Mouse (Mus musculus) limb, embryonic 15.5 days (tissue): Measurements from ENCODE around the gene Papss2. TPM values are rescaled to one million over a fixed set of nuclear protein-coding genes. Genes with fewer than 3 reads are reported as not detected.

Experiments used
- ATAC-seq: fragments of 200-750 bp; cut with Nextera tagmentation; 2 replicates; pipeline ENCODE4 v1.8.0; 2017; ENCODE audit warnings: low read depth, moderate TSS enrichment; ENCODE audit not compliant: insufficient number of reproducible peaks, low FRiP score, low TSS enrichment
- H3K27ac ChIP-seq: fragments of 300-500 bp; sonication (generic); 2 replicates; pipeline ENCODE4 v1.5.1; 2015; ENCODE audit warnings: moderate library complexity, mild to moderate bottlenecking, inconsistent platforms
- H3K27me3 ChIP-seq: fragments of 300-500 bp; sonication (generic); 2 replicates; pipeline ENCODE4 v1.6.1; 2015; ENCODE audit warnings: inconsistent platforms
- H3K36me3 ChIP-seq: fragments of 300-500 bp; sonication (generic); 2 replicates; pipeline ENCODE4 v1.6.1; 2015; ENCODE audit warnings: inconsistent platforms
- H3K4me1 ChIP-seq: fragments of 300-500 bp; sonication (generic); 2 replicates; pipeline ENCODE4 v1.6.1; 2015; ENCODE audit warnings: inconsistent platforms
- H3K4me2 ChIP-seq: fragments of 300-500 bp; sonication (generic); 2 replicates; pipeline ENCODE4 v1.6.1; 2015; ENCODE audit warnings: mild to moderate bottlenecking, inconsistent platforms
- H3K4me3 ChIP-seq: fragments of 300-500 bp; sonication (generic); 2 replicates; pipeline ENCODE4 v1.5.1; 2015; ENCODE audit warnings: mild to moderate bottlenecking, inconsistent platforms
- H3K9ac ChIP-seq: fragments of 300-500 bp; sonication (generic); 2 replicates; pipeline ENCODE4 v1.6.1; 2015; ENCODE audit warnings: inconsistent platforms
- H3K9me3 ChIP-seq: fragments of 300-500 bp; sonication (generic); 2 replicates; pipeline ENCODE4 v1.6.1; 2016; ENCODE audit warnings: inconsistent platforms
- WGBS: fragments of 180-500 bp; shearing (Covaris S2); methylation state at CpG from one replicate; pipeline ENCODE4 v1.1.7; 2015; 5-methylcytosine and 5-hydroxymethylcytosine counted together
- polyA plus RNA-seq: library from polyadenylated mRNA; unstranded; fragments of >200 nt; fragmentation: Nextera tagmentation; extraction: Ambion mirVana; gene quantifications from 2 replicates; pipeline ENCODE4 v1.2.1, GENCODE M21; 2015

The Papss2 gene
- polyA plus RNA-seq, 1 experiment from 2014 or later = 34.8 TPM

DNA sequence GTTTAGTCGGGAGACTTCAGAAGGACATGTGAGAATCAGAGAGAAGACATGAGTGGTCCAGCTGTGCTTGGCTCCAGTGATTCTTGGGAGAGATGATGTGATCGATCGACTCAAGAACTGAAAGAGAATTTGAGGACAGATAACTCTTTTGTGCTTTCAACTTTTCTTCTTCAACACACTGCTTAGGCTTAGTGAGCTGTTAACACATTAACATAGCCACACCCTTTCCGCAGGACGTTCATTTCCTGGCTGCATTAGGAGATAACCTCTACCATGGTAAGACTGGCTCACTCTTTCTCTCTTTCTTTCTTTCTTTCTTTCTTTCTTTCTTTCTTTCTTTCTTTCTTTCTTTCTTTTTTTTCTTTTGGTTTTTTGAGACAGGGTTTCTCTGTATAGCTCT, 25.9 kb upstream of the Papss2 start:
- Histone ChIP-seq H3K9ac (no peak overlapping the region), H3K4me2 (no peak overlapping the region), H3K4me3 (no peak overlapping the region), H3K27ac (no peak overlapping the region), H3K36me3 (no peaks in the 10 kb centered on the region), H3K27me3 (no peaks in the 10 kb centered on the region), H3K9me3 (no peaks in the 10 kb centered on the region; the same call in 1 of the 2 replicates), H3K4me1 (peaks cover 7% of the 10 kb centered on the region)
- ATAC-seq = no peak
- WGBS = 71% methylated on average over 5 of the region's 5 CpGs

DNA sequence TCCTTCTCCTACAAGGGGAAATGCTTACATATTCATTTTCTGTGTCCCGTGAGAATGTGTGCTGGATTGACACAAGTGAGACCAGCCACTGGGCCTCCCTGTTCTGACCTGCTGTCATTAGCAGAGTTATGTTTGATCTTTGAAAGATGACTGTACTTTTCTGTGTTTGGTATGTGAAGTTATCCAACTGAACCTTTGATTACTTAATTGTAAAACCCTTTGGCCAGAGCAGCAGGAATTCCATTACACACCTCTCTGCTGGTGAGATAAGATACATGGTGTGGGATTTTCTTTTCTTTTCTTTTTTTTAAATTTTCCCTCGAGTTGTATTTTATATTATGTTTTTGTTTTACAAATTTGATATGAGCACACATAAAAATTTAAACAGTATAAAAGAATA, 23.4 kb upstream of the Papss2 start:
- Histone ChIP-seq H3K27me3 (no peaks in the 10 kb centered on the region), H3K27ac (no peak overlapping the region), H3K4me3 (no peak overlapping the region), H3K4me1 (peaks cover 7% of the 10 kb centered on the region), H3K36me3 (no peaks in the 10 kb centered on the region), H3K9ac (no peak overlapping the region), H3K4me2 (no peak overlapping the region), H3K9me3 (no peaks in the 10 kb centered on the region)
- 49% methylated on average over 2 of the region's 2 CpGs for WGBS
- ATAC-seq = no peak

DNA sequence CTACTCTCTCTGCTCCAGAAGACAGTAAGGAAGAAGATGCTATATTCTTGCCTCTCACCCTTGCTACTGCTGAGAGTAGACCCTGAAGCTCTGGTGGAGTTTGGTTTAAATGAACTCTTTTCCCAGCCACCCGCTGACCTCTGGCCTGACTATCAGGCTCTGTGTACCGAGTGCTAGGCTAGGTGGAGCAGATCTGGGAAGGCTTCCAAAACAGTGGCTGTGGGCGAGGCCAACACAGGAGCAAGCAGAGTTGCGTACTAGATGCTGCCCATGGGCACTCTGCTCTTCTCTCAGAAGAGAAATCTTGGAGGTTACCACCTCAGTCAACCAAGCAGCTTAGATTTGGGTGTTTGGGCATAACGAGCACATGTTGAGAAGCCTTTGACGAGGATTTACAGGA, 22.3 kb upstream of the Papss2 start:
- 71% methylated on average over 6 of the region's 6 CpGs for WGBS
- Histone ChIP-seq H3K4me2 (no peak overlapping the region), H3K36me3 (no peaks in the 10 kb centered on the region), H3K4me3 (no peak overlapping the region), H3K9ac (no peak overlapping the region), H3K4me1 (peaks cover 11% of the 10 kb centered on the region), H3K27me3 (no peaks in the 10 kb centered on the region), H3K27ac (no peak overlapping the region), H3K9me3 (no peaks in the 10 kb centered on the region)
- no peak for ATAC-seq

DNA sequence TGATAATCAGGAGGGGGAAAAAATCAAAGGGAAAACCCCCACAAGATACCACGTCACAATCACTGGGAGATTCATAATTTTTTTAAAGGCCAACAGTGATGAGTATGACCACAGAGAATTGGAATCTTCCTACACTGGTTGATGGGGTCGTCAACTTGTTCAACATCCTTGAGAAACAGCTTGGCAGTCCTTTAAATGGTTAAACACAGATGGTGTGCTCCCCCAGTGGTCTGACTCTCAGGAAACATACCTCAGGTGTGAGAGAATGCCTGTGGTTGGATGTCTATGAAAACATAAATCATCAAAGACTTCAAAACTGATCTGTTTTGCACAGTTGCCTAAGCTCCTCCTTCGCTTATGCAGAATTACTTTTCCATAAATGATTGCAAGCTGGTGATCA, 20.7 kb upstream of the Papss2 start:
- WGBS = 56% methylated on average over 3 of the region's 3 CpGs
- ATAC-seq = no peak

GRCm38 (mm10) chr19:32577749-32578148, 17.8 kb upstream of the Papss2 start:
- Histone ChIP-seq H3K9me3 (no peaks in the 10 kb centered on the region), H3K36me3 (no peaks in the 10 kb centered on the region), H3K9ac (no peak overlapping the region), H3K27ac (no peak overlapping the region), H3K4me2 (no peak overlapping the region), H3K4me1 (peaks cover 4% of the 10 kb centered on the region; the same call in 1 of the 2 replicates), H3K4me3 (no peak overlapping the region), H3K27me3 (no peaks in the 10 kb centered on the region)
- no peak for ATAC-seq
- 23% methylated on average over 1 of the region's 1 CpGs for WGBS

More for the DNA sequence above, 20.7 kb upstream of the Papss2 start:
- Histone ChIP-seq H3K4me1 (peaks cover 4% of the 10 kb centered on the region; the same call in 1 of the 2 replicates), H3K9me3 (no peaks in the 10 kb centered on the region), H3K27me3 (no peaks in the 10 kb centered on the region), H3K36me3 (no peaks in the 10 kb centered on the region), H3K27ac (no peak overlapping the region), H3K9ac (no peak overlapping the region), H3K4me3 (no peak overlapping the region), H3K4me2 (no peak overlapping the region)

GRCm38 (mm10) chr19:32583091-32583766, 12.4 kb upstream of the Papss2 start:
- whole genome bisulfite sequencing = 90% methylated on average over 4 of the region's 4 CpGs
- ATAC-seq = no peak
- no peak overlapping the region for H3K9ac ChIP-seq

DNA sequence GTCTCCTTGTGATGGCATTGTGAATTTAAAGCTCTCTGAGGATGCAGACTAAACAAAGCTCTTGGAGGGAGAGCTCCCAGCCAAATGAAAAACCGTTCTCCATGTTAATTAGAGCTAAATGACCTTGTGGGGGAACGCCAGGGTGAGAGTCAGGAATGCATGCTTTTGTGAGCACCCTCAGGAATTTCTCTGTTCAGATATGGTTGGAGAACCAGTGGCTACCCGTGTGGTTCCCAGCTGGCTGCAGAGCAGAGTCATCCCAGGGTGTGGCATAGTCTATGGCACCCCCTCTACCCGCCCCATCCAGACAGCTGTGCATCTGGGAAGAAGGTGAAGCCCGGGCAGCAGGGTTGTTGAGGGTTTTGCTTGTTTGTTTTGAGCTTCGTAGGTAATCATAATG, 7.9 kb upstream of the Papss2 start:
- ATAC-seq = no peak
- no peak overlapping the region for H3K9ac ChIP-seq
- no peaks in the 10 kb centered on the region for H3K27me3 ChIP-seq
- H3K4me3 ChIP-seq = no peak overlapping the region
- WGBS = 43% methylated on average over 6 of the region's 6 CpGs
- H3K4me2 ChIP-seq = no peak overlapping the region
- H3K27ac ChIP-seq = no peak overlapping the region
- H3K9me3 ChIP-seq = no peaks in the 10 kb centered on the region
- H3K4me1 ChIP-seq = no peaks in the 10 kb centered on the region
- no peaks in the 10 kb centered on the region for H3K36me3 ChIP-seq

More at GRCm38 (mm10) chr19:32583091-32583766, 12.4 kb upstream of the Papss2 start:
- Histone ChIP-seq H3K9me3 (no peaks in the 10 kb centered on the region), H3K27ac (no peak overlapping the region), H3K4me2 (no peak overlapping the region), H3K27me3 (no peaks in the 10 kb centered on the region), H3K4me1 (no peaks in the 10 kb centered on the region), H3K4me3 (no peak overlapping the region), H3K36me3 (no peaks in the 10 kb centered on the region)

DNA sequence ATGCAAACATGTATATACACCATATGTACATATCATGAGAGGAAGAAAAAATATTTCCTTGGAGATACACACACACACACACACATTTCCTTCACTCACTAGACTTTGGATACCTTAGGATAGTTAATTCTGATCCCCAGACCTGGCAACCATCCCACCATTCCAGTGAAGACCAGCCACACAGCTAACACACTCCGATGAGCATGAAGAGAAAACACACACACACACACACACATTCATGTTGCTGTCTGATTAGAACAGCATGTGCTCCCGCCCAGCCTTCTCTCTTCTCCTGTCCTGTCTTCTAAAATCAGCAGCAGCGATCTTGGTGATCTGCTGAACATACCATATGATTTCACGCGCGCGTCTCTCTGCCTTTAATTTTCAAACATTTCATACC, 2.8 kb upstream of the Papss2 start:
- WGBS = 67% methylated on average over 7 of the region's 7 CpGs
- H3K9me3 ChIP-seq = no peaks in the 10 kb centered on the region
- H3K4me3 ChIP-seq = no peak overlapping the region
- H3K4me2 ChIP-seq = no peak overlapping the region
- H3K27me3 ChIP-seq = 0 out of 2 replicates have a peak, but pooled peaks cover 5% of the 10 kb centered on the region
- ATAC-seq = no peak
- H3K36me3 ChIP-seq = no peaks in the 10 kb centered on the region
- H3K27ac ChIP-seq = no peak overlapping the region
- peaks cover 6% of the 10 kb centered on the region; the same call in 1 of the 2 replicates for H3K4me1 ChIP-seq
- no peak overlapping the region for H3K9ac ChIP-seq

GRCm38 (mm10) chr19:32593870-32594269, 1.7 kb upstream of the Papss2 start:
- 65% methylated on average over 5 of the region's 5 CpGs for WGBS
- H3K9ac ChIP-seq = no peak overlapping the region
- H3K36me3 ChIP-seq = no peaks in the 10 kb centered on the region
- H3K4me2 ChIP-seq = no peak overlapping the region
- H3K27me3 ChIP-seq = 0 out of 2 replicates have a peak, but pooled peaks cover 5% of the 10 kb centered on the region
- no peak overlapping the region for H3K27ac ChIP-seq
- no peak overlapping the region for H3K4me3 ChIP-seq
- ATAC-seq = no peak
- no peaks in the 10 kb centered on the region for H3K9me3 ChIP-seq
- H3K4me1 ChIP-seq = peaks cover 6% of the 10 kb centered on the region; the same call in 1 of the 2 replicates

DNA sequence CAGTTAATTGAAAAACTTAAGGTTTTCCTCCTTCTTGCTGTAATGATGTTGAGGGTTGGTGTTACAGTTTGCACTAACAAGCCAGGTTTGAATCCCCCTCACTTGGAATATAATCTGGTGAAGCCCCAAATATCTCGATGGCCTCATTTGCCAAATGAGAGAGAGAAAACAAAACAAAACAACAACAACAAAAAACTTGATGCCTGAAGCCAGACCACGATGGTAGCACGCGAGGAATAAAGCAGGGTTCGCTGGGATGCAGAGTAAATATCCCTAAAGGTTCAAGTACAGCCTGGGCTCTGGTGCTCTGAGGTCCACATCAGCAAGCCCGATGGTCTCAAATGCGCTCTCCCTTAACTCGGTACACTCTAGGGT, 472 bp upstream of the Papss2 start:
- Histone ChIP-seq H3K9ac (peak overlapping the region; percentile 65; the same call in 1 of the 2 replicates), H3K36me3 (no peaks in the 10 kb centered on the region), H3K27ac (peak overlapping the region; percentile 84), H3K4me2 (peak overlapping the region; percentile 63), H3K27me3 (0 out of 2 replicates have a peak, but pooled peaks cover 5% of the 10 kb centered on the region), H3K4me3 (peak overlapping the region; percentile 61), H3K4me1 (peaks cover 6% of the 10 kb centered on the region; the same call in 1 of the 2 replicates), H3K9me3 (no peaks in the 10 kb centered on the region)
- WGBS = 19% methylated on average over 8 of the region's 8 CpGs
- no peak for ATAC-seq

DNA sequence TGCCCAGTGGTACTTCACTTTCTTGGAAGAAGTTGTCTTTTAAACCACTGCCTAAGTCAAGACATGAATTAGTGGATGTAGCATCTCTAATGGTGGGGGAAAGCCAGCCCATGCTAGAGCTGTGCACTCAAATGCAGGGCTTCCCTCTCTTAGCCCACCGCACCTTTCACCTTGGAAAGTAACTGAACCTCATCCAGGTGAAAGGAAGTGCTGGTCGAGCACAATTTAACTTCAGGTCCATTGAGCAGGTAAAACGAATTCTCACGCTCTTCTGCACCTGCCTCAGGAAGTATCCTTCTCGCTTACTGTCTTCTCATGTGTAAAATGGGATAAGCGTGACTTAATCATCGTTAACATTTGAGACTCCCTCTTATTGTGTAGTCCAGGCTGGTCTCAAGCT, 3.4 kb downstream of the Papss2 start:
- H3K4me3 ChIP-seq = no peak overlapping the region
- 0 out of 2 replicates have a peak, but pooled peaks cover 5% of the 10 kb centered on the region for H3K27me3 ChIP-seq
- ATAC-seq = no peak
- peaks cover 20% of the 10 kb centered on the region for H3K4me1 ChIP-seq
- 75% methylated on average over 7 of the region's 7 CpGs for WGBS
- H3K9me3 ChIP-seq = no peaks in the 10 kb centered on the region
- H3K27ac ChIP-seq = no peak overlapping the region
- no peak overlapping the region for H3K9ac ChIP-seq
- no peaks in the 10 kb centered on the region for H3K36me3 ChIP-seq
- 0 out of 2 replicates have a peak overlapping the region, but pooled peaks have one; percentile 24 for H3K4me2 ChIP-seq

- WGBS = 48% methylated on average over 5 of the region's 5 CpGs
- H3K4me2 ChIP-seq = no peak overlapping the region
These were observed 3.8 kb downstream of the Papss2 start for GRCm38 (mm10) chr19:32599436-32599835.

More at GRCm38 (mm10) chr19:32599436-32599835, 3.8 kb downstream of the Papss2 start:
- Histone ChIP-seq H3K9me3 (no peaks in the 10 kb centered on the region), H3K9ac (no peak overlapping the region), H3K4me1 (peaks cover 24% of the 10 kb centered on the region), H3K27me3 (0 out of 2 replicates have a peak, but pooled peaks cover 5% of the 10 kb centered on the region), H3K27ac (peak overlapping the region; percentile 18; the same call in 1 of the 2 replicates), H3K36me3 (no peaks in the 10 kb centered on the region), H3K4me3 (no peak overlapping the region)
- ATAC-seq = no peak
